Mouse (Mus musculus): ENCODE data around the gene Ttc25. TPM values are rescaled to one million over a fixed set of nuclear protein-coding genes. Genes with fewer than 3 reads are reported as not detected.

The Ttc25 gene
- total and polyA plus RNA-seq, 2 experiments from 2014 or later = 1.5 to 1.8 TPM

DNA sequence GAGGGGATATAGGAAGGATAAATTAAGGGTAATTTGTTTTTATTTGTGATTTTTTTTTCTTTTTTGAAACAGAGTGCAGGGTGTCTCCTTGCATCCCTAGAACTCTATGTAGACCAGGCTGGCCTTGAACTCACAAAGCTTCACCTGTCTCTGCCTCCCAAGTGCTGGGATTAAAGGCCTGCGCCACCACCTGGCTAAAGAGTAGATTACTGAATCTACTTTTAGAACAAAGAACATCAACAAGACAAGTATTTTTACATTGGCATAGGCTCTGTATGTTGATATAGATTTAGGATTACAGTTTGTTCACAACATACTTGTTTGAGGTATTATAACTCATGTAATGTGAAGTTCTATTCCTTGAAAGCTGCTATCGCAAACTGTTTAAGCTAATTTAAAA, 34.9 kb upstream of the Ttc25 start:
- Histone ChIP-seq H3K27ac (no peak overlapping the region), H3K4me3 (ENCODE audit: low read length) (no peak overlapping the region), H3K9me3 (ENCODE audit: low read length) (no peaks in the 10 kb centered on the region), H3K9ac (replicated peaks; ENCODE audit: low read length) (no peak overlapping the region), H3K27me3 (ENCODE audit: insufficient read depth, low read length) (no peaks in the 10 kb centered on the region), H3K36me3 (ENCODE audit: insufficient read depth, low read length) (peaks cover 57% of the 10 kb centered on the region), H3K4me1 (ENCODE audit: insufficient read depth, low read length) (no peaks in the 10 kb centered on the region), H3K4me2 (ENCODE audit: low read depth, low read length) (no peak overlapping the region)
- TF ChIP-seq CTCF (IDR thresholded peaks at IDR 0.05; ENCODE audit: low read depth) = peak; percentile 18; the same call in 1 of the 2 replicates
- no peak for DNase-seq (ENCODE audit: low spot score)
- no peak for ATAC-seq
- WGBS = 99% methylated on average over 2 of the region's 2 CpGs

DNA sequence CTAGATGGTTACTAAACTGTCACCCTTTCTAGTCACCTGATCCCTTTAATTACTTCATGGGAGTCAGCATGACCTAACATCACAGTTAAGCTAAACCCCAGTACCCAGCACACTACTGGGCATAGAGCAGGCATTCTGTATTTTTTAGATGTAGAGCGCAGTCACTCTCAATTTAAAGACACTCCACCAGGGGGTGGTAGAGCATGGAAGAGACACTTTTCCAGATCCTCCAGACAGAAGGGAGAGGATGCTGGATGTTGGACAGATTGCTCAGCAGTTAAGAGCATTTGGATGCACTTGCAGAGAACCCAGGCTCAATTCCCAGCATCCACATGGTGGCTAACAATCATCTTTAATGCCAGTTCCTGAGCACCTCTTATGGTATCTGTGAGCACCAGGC, 33.0 kb upstream of the Ttc25 start:
- Histone ChIP-seq H3K4me2 (ENCODE audit: low read depth, low read length) (no peak overlapping the region), H3K27me3 (ENCODE audit: insufficient read depth, low read length) (no peaks in the 10 kb centered on the region), H3K4me1 (ENCODE audit: insufficient read depth, low read length) (no peaks in the 10 kb centered on the region), H3K36me3 (ENCODE audit: insufficient read depth, low read length) (peaks cover 70% of the 10 kb centered on the region), H3K27ac (no peak overlapping the region), H3K9me3 (ENCODE audit: low read length) (no peaks in the 10 kb centered on the region), H3K9ac (replicated peaks; ENCODE audit: low read length) (no peak overlapping the region), H3K4me3 (ENCODE audit: low read length) (no peak overlapping the region)
- DNase-seq (ENCODE audit: low spot score) (peak; percentile 67), ATAC-seq (0 out of 2 replicates have a peak, but pooled peaks have one; percentile 27)
- TF ChIP-seq CTCF (IDR thresholded peaks at IDR 0.05; ENCODE audit: low read depth) = peak; percentile 69
- WGBS = 79% methylated on average over 1 of the region's 1 CpGs

DNA sequence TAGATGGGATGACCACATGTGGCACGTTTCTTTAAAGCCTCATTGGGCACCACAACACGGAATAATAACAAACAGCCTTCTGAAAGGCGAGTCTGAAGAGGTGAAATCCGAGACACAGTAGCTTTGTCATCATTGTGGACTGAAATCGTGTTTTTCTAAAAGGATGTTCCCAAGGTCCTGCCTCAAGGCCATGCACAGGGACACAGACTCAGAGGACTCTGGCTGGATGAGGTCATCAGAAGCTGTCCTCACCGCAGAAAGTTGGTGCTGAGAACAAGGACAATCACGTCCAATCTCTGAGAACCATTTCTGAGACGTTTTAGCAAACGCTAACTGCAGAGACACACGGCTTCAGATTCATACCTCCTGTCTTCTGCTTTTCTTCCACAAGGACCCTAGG, 31.7 kb upstream of the Ttc25 start:
- DNase-seq (ENCODE audit: low spot score) (no peak), ATAC-seq (no peak)
- TF ChIP-seq CTCF (IDR thresholded peaks at IDR 0.05; ENCODE audit: low read depth) = no peak
- H3K4me1 ChIP-seq (ENCODE audit: insufficient read depth, low read length) = no peaks in the 10 kb centered on the region
- H3K36me3 ChIP-seq (ENCODE audit: insufficient read depth, low read length) = peaks cover 63% of the 10 kb centered on the region
- H3K9ac ChIP-seq (replicated peaks; ENCODE audit: low read length) = no peak overlapping the region
- H3K4me3 ChIP-seq (ENCODE audit: low read length) = no peak overlapping the region
- no peaks in the 10 kb centered on the region for H3K9me3 ChIP-seq (ENCODE audit: low read length)
- 90% methylated on average over 10 of the region's 10 CpGs for WGBS
- H3K4me2 ChIP-seq (ENCODE audit: low read depth, low read length) = no peak overlapping the region
- no peak overlapping the region for H3K27ac ChIP-seq
- H3K27me3 ChIP-seq (ENCODE audit: insufficient read depth, low read length) = no peaks in the 10 kb centered on the region

DNA sequence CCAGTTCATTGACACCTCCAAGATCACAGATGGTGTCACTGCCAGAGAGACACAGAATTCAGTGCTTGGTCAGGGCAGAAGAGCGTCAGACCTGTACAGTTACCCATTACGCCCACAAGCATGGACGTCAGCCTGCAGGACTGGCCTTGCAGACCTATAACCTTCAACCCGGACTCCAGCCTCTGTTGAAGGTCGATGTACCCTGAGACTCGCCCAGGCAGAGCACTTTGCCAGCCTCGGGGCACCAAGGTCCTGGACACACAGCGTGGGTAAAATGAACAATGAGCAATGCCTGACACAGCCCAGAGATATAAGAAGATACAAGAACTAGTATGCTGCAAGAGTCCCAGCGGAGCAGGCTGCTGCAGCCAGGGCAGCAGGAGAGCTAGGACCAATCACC, 30.3 kb upstream of the Ttc25 start:
- WGBS = 93% methylated on average over 9 of the region's 9 CpGs
- Histone ChIP-seq H3K27me3 (ENCODE audit: insufficient read depth, low read length) (no peaks in the 10 kb centered on the region), H3K27ac (no peak overlapping the region), H3K36me3 (ENCODE audit: insufficient read depth, low read length) (peaks cover 68% of the 10 kb centered on the region), H3K9ac (replicated peaks; ENCODE audit: low read length) (no peak overlapping the region), H3K9me3 (ENCODE audit: low read length) (no peaks in the 10 kb centered on the region), H3K4me2 (ENCODE audit: low read depth, low read length) (no peak overlapping the region), H3K4me3 (ENCODE audit: low read length) (no peak overlapping the region), H3K4me1 (ENCODE audit: insufficient read depth, low read length) (no peaks in the 10 kb centered on the region)
- DNase-seq (ENCODE audit: low spot score) (no peak), ATAC-seq (no peak)
- no peak for TF ChIP-seq CTCF (IDR thresholded peaks at IDR 0.05; ENCODE audit: low read depth)

DNA sequence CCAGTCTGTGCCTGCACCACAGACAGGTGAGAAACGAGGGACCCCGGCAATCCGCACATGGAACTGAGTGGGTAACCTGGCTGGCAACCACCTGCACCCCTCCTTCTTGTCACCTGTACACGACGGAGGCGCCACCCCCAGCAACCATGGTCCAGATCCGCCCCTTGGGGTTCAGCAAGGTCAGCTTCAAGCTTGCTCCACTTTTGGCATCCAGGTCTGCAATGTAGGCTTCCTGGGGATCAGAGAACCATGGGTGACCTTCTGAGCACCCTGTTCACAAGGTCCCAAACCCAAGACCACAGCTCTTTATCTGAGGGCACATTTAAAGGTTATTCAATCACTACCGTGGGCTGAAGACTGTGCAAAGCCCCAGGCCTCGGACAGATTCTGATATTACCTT, 29.6 kb upstream of the Ttc25 start:
- no peak overlapping the region for H3K4me2 ChIP-seq (ENCODE audit: low read depth, low read length)
- WGBS = 88% methylated on average over 9 of the region's 9 CpGs
- no peaks in the 10 kb centered on the region for H3K27me3 ChIP-seq (ENCODE audit: insufficient read depth, low read length)
- ATAC-seq (no peak), DNase-seq (ENCODE audit: low spot score) (no peak)
- H3K4me1 ChIP-seq (ENCODE audit: insufficient read depth, low read length) = no peaks in the 10 kb centered on the region
- H3K9ac ChIP-seq (replicated peaks; ENCODE audit: low read length) = no peak overlapping the region
- TF ChIP-seq CTCF (IDR thresholded peaks at IDR 0.05; ENCODE audit: low read depth) = no peak
- H3K36me3 ChIP-seq (ENCODE audit: insufficient read depth, low read length) = peaks cover 72% of the 10 kb centered on the region
- no peaks in the 10 kb centered on the region for H3K9me3 ChIP-seq (ENCODE audit: low read length)
- no peak overlapping the region for H3K27ac ChIP-seq
- no peak overlapping the region for H3K4me3 ChIP-seq (ENCODE audit: low read length)

DNA sequence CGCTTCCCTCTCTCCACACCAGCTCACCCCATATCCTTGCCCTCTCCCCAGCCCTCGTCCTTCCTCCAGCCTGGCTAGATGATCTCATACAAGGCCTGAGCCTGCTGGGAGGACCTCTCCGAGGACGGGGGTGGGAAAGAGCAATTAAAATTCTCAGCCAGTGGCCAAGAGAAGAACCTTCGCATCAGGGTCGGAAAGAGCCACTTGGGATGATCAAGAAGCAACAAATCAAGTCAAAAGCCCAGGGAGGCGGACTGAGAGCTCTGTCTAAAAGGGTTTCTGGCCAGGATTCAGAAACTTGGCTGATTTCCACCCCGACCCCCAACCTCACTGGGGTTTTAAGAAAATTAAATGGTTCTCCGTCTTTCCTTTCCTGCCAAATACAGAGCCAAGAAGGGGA, 29.1 kb upstream of the Ttc25 start:
- Histone ChIP-seq H3K4me3 (ENCODE audit: low read length) (no peak overlapping the region), H3K9ac (replicated peaks; ENCODE audit: low read length) (no peak overlapping the region), H3K36me3 (ENCODE audit: insufficient read depth, low read length) (peaks cover 72% of the 10 kb centered on the region), H3K27ac (no peak overlapping the region), H3K4me1 (ENCODE audit: insufficient read depth, low read length) (no peaks in the 10 kb centered on the region), H3K27me3 (ENCODE audit: insufficient read depth, low read length) (no peaks in the 10 kb centered on the region), H3K9me3 (ENCODE audit: low read length) (no peaks in the 10 kb centered on the region), H3K4me2 (ENCODE audit: low read depth, low read length) (no peak overlapping the region)
- ATAC-seq (no peak), DNase-seq (ENCODE audit: low spot score) (peak; percentile 65)
- TF ChIP-seq CTCF (IDR thresholded peaks at IDR 0.05; ENCODE audit: low read depth) = no peak
- WGBS = 37% methylated on average over 9 of the region's 9 CpGs

DNA sequence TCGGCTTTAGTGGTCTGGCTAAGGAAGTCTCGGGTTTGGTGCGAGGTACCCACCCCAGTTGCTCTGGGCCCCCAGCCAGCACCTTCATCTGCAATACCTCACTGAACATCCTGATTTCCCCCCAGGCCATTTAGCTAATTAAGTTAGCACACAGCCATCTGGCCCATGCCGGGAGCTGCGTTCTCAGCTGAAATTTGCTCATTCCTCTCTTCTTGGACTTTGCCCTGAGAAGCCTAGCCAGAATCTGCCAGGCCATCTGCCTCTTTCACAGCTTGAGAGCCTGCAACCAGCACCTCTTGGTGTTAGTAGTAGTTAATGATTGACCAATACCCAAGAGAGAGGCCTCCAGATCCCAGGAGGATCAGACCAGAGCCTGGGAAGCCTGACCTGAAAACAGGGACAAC, 27.2 kb upstream of the Ttc25 start:
- H3K4me3 ChIP-seq (ENCODE audit: low read length) = no peak overlapping the region
- no peaks in the 10 kb centered on the region for H3K9me3 ChIP-seq (ENCODE audit: low read length)
- DNase-seq (ENCODE audit: low spot score) (peak; percentile 84), ATAC-seq (peak; percentile 52)
- no peak for TF ChIP-seq CTCF (IDR thresholded peaks at IDR 0.05; ENCODE audit: low read depth)
- H3K4me1 ChIP-seq (ENCODE audit: insufficient read depth, low read length) = no peaks in the 10 kb centered on the region
- no peaks in the 10 kb centered on the region for H3K27me3 ChIP-seq (ENCODE audit: insufficient read depth, low read length)
- no peak overlapping the region for H3K27ac ChIP-seq
- H3K36me3 ChIP-seq (ENCODE audit: insufficient read depth, low read length) = peaks cover 76% of the 10 kb centered on the region
- no peak overlapping the region for H3K4me2 ChIP-seq (ENCODE audit: low read depth, low read length)
- H3K9ac ChIP-seq (replicated peaks; ENCODE audit: low read length) = no peak overlapping the region
- 34% methylated on average over 5 of the region's 5 CpGs for WGBS

Measured in hindbrain, postnatal 0 days (tissue).